ENCODE assay signal across 9 mouse cellular contexts in the genomic region with DNA sequence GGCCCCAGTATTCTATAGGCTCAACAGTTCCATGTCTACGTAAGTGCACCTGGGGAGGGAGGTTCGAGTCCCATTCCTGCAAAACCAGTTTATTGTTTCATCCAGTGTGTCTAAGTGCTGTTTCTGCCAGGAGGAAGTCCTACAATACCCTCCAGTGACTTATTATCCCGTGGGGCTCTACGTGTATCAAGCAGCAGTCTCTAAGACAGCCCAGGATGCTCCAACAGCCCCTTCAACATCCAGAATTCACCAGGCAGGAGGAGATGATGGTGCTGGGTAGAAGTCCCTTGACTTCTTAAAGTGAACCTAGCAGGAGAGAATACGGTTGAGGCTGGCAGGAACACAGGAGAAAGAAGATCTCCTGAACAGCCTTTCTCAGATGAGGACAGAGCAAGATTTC. TPM values are rescaled to one million over a fixed set of nuclear protein-coding genes. Genes with fewer than 3 reads are reported as not detected.
A peak's percentile ranks its signal among the peaks of the same experiment; 100 is the strongest.
DNase-seq lines count a peak whose midpoint lies in the region; ATAC-seq and TF ChIP-seq lines count a peak whose summit lies in the region.
"Had no signal": no experiment of that assay in that cellular context is flagged by ENCODE, and none has a peak within 500 bp of the region (broad histone marks: within the 10 kb centered on the region; RNA-seq: fewer than 3 reads in every experiment).

No protein-coding gene starts in this region.

- TF ChIP-seq CTCF in olfactory bulb, adult 2 months (IDR thresholded peaks at IDR 0.05; ENCODE audit: insufficient read depth, low read depth, low read length), result no peak

- H3K27ac ChIP-seq in lung, embryonic 15.5 days, result peak overlapping the region; percentile 97
- no peak overlapping the region for H3K27ac ChIP-seq in forebrain, embryonic 11.5 days (ENCODE audit: low read depth, low read length)
- peak overlapping the region; percentile 96 for H3K27ac ChIP-seq in limb, embryonic 12.5 days
- no peak overlapping the region for H3K27ac ChIP-seq in olfactory bulb, adult 2 months (ENCODE audit: insufficient read depth, low read depth, low read length)

- whole genome bisulfite sequencing in lung, embryonic 15.5 days, result 25% methylated on average over 5 of the region's 5 CpGs
- WGBS in forebrain, embryonic 11.5 days, result 48% methylated on average over 5 of the region's 5 CpGs
- WGBS in limb, embryonic 12.5 days, result 34% methylated on average over 5 of the region's 5 CpGs
- 51% methylated on average over 5 of the region's 5 CpGs for WGBS in olfactory bulb, adult 2 months

- ATAC-seq in lung, embryonic 15.5 days (ENCODE audit: borderline replicate concordance, extremely low read depth, low FRiP score, low TSS enrichment), result no peak
- no peak for ATAC-seq in forebrain, embryonic 11.5 days (replicated peaks; ENCODE audit: low FRiP score)
- no peak for ATAC-seq in limb, embryonic 12.5 days (ENCODE audit: insufficient number of reproducible peaks, insufficient read depth, low FRiP score, low TSS enrichment, low read depth)
- ATAC-seq: inflammation-experienced regulatory T-cells, adult 6 months had no signal

- H3K4me2 ChIP-seq in lung, embryonic 15.5 days, result peak overlapping the region; percentile 87
- H3K4me2 ChIP-seq in forebrain, embryonic 11.5 days (ENCODE audit: low read depth, low read length, severe bottlenecking), result peak overlapping the region; percentile 89; the same call in 1 of the 2 replicates
- H3K4me2 ChIP-seq in limb, embryonic 12.5 days, result peak overlapping the region; percentile 82

- H3K4me3 ChIP-seq in lung, embryonic 15.5 days, result peak overlapping the region; percentile 82
- peak overlapping the region; percentile 66 for H3K4me3 ChIP-seq in forebrain, embryonic 11.5 days (ENCODE audit: low read depth, low read length)
- peak overlapping the region; percentile 82 for H3K4me3 ChIP-seq in limb, embryonic 12.5 days (replicated peaks)
- peak overlapping the region; percentile 66 for H3K4me3 ChIP-seq in olfactory bulb, adult 2 months (ENCODE audit: insufficient read depth, low read depth, low read length)

- no peaks in the 10 kb centered on the region for H3K9me3 ChIP-seq in lung, embryonic 15.5 days
- H3K9me3 ChIP-seq in forebrain, embryonic 11.5 days (ENCODE audit: control insufficient read depth, low read length), result no peaks in the 10 kb centered on the region
- H3K9me3 ChIP-seq in limb, embryonic 12.5 days, result peaks cover 5% of the 10 kb centered on the region

- H3K4me1 ChIP-seq in lung, embryonic 15.5 days, result peaks cover 34% of the 10 kb centered on the region
- H3K4me1 ChIP-seq in forebrain, embryonic 11.5 days (replicated peaks; ENCODE audit: control insufficient read depth, insufficient read depth, low read length), result peaks cover 2% of the 10 kb centered on the region; the same call in 1 of the 2 replicates
- peaks cover 57% of the 10 kb centered on the region for H3K4me1 ChIP-seq in limb, embryonic 12.5 days (replicated peaks)
- peaks cover 14% of the 10 kb centered on the region for H3K4me1 ChIP-seq in olfactory bulb, adult 2 months (ENCODE audit: control insufficient read depth, insufficient read depth, low read length)

- H3K27me3 ChIP-seq in lung, embryonic 15.5 days, result no peaks in the 10 kb centered on the region
- peaks cover 7% of the 10 kb centered on the region; the same call in 1 of the 2 replicates for H3K27me3 ChIP-seq in forebrain, embryonic 11.5 days (ENCODE audit: control insufficient read depth, insufficient read depth, low read length)
- H3K27me3 ChIP-seq in limb, embryonic 12.5 days, result no peaks in the 10 kb centered on the region

- TF ChIP-seq POLR2A in olfactory bulb, adult 2 months (IDR thresholded peaks at IDR 0.05; ENCODE audit: insufficient read depth, low read depth, low read length), result no peak

- H3K36me3 ChIP-seq in lung, embryonic 15.5 days, result no peaks in the 10 kb centered on the region
- no peaks in the 10 kb centered on the region for H3K36me3 ChIP-seq in forebrain, embryonic 11.5 days (ENCODE audit: control insufficient read depth, insufficient read depth, low read length)
- H3K36me3 ChIP-seq in limb, embryonic 12.5 days, result peaks cover 11% of the 10 kb centered on the region

- peak overlapping the region; percentile 94 for H3K9ac ChIP-seq in lung, embryonic 15.5 days
- H3K9ac ChIP-seq in forebrain, embryonic 11.5 days (ENCODE audit: low read length), result no peak overlapping the region
- peak overlapping the region; percentile 95 for H3K9ac ChIP-seq in limb, embryonic 12.5 days (replicated peaks)

- no peak for DNase-seq in lung, postnatal 25 days (ENCODE audit: low spot score)
- no peak for DNase-seq in forebrain, embryonic 11.5 days (ENCODE audit: low spot score)
- no peak for DNase-seq in spleen, postnatal 4 days (ENCODE audit: low spot score in 2 of 2)
- no peak for DNase-seq in cerebellum, postnatal 25 days
- DNase-seq in cerebellum, postnatal 36 days, result no peak

RNA-seq across cellular contexts. Expression of a gene that starts 0.5 kb away (rescaled TPM):
- 48.5 and 55.9 TPM in 2 replicates for polyA plus RNA-seq in lung, embryonic 15.5 days (2015; fragmentation: Nextera tagmentation; extraction: Ambion mirVana)
- polyA plus RNA-seq in forebrain, embryonic 11.5 days (2014; fragmentation: Nextera tagmentation; extraction: Ambion mirVana), result 8.5 and 8.8 TPM in 2 replicates
- 49.6 and 51.9 TPM in 2 replicates for polyA plus RNA-seq in limb, embryonic 12.5 days (2016; fragmentation: Nextera tagmentation; extraction: Ambion mirVana)
- polyA plus RNA-seq in olfactory bulb, adult 2 months (2012; ENCODE audit: insufficient read depth, insufficient read length, low replicate concordance, missing spikeins), result not detected in 2 replicates

Comparison
In these comparisons a context has a peak if more than half of its experiments do, and no peak if none do; other contexts are left out.
1. H3K27ac ChIP-seq: peak in lung, embryonic 15.5 days (single experiment) and limb, embryonic 12.5 days (single experiment); none in forebrain, embryonic 11.5 days (single experiment) and olfactory bulb, adult 2 months (single experiment).
2. Peak in every context shown above with its lines, with median percentiles within 50 percentile points of each other: H3K4me2 ChIP-seq and H3K4me3 ChIP-seq.